Mouse (Mus musculus) ES-E14 (cell line): ENCODE measurements at regions not wholly inside any gene's neighbourhood (a gene's known extent, or its start where the extent isn't known, plus 50 kb on each side); places are given as distances from the start of the nearest gene placed in this dataset.

Experiments
- HCFC1 ChIP-seq: IDR thresholded peaks from 2 replicates; pipeline ENCODE4 v1.6.1; 2012; ENCODE audit warnings: low read length, inconsistent platforms, borderline replicate concordance; ENCODE audit not compliant: insufficient read depth
- MAFK ChIP-seq: IDR thresholded peaks from 2 replicates; pipeline ENCODE4 v1.6.1; 2014; ENCODE audit warnings: mild to moderate bottlenecking, low read depth, low read length, inconsistent platforms; ENCODE audit not compliant: insufficient read depth
- ZC3H11A ChIP-seq: IDR thresholded peaks from 2 replicates; pipeline ENCODE4 v1.6.1; 2012; ENCODE audit warnings: low read depth, mild to moderate bottlenecking, inconsistent platforms, low read length, borderline replicate concordance
- ZNF384 ChIP-seq: IDR thresholded peaks from 2 replicates; pipeline ENCODE4 v1.6.1; 2012; ENCODE audit warnings: low read depth, low read length, inconsistent platforms

GRCm38 (mm10) chr7:79518928-79519327 is 52.8 kb upstream of the Polg start:
- no peak for TF ChIP-seq HCFC1
- TF ChIP-seq MAFK = no peak
- no peak for TF ChIP-seq ZNF384
- no peak for TF ChIP-seq ZC3H11A
